Mouse (Mus musculus): Measurements from ENCODE around the gene H2-Ke6. TPM values are rescaled to one million over a fixed set of nuclear protein-coding genes. Genes with fewer than 3 reads are reported as not detected.
A peak's percentile ranks its signal among the peaks of the same experiment; 100 is the strongest.

Gene H2-Ke6
- polyA plus RNA-seq (2012; rRNA removed) = 30.6 and 32.8 TPM in 2 replicates
- 22.3 and 24.9 TPM in 2 replicates for polyA plus RNA-seq (2014; fragmentation: Nextera tagmentation; extraction: Ambion mirVana)

DNA sequence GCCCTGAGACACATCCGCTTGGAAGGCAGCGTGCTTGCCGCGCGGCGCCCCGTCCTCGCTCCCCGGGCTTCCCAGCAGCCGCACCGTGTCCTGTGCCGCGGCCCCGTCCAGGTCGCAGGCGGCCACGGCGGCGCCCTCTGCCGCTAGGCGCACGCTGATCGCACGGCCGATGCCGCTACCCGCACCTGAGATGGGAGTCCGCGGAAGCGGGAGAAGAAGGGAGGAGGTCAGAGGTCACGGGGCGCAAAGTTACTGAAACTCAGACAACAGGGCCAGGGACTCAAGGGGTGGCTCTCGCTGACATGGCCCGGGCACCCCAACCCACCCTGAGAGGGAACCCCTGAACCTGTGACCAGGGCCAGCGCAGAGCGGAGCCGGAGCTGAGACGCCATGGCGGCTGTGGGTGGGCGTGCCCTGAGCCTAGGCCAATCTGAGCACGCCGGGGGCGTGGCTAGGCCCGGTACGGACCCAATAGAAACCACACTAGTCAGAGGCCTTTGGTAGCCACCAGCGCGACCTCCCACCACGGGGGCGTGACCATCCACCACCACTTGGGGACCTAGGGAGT, at the start of gene H2-Ke6:
Gene H2-Ke6, minus strand, starts transcription at position 405 of the 568 bp plus-strand sequence.
- Histone ChIP-seq H3K27ac (peak within 1 kb of the TSS; percentile 9; the same call in 1 of the 2 replicates), H3K27me3 (ENCODE audit: control insufficient read depth, insufficient read depth, low read length) (no peaks in the 10 kb centered on the region), H3K4me3 (ENCODE audit: insufficient read depth in 1 of 2, low read depth in 2 of 2, low read length in 2 of 2) (peak within 1 kb of the TSS; percentile 68 to 81), H3K9me3 (ENCODE audit: control insufficient read depth, low read length) (no peaks in the 10 kb centered on the region), H3K36me3 (replicated peaks; ENCODE audit: control insufficient read depth, insufficient read depth, low read depth) (peaks cover 11% of the 10 kb centered on the region), H3K4me2 (ENCODE audit: low read depth) (peak within 1 kb of the TSS; percentile 70), H3K4me1 (replicated peaks; ENCODE audit: control insufficient read depth in 2 of 2, insufficient read depth in 2 of 2, low read length in 1 of 2) (peaks cover 10 to 27% of the 10 kb centered on the region in 2 experiments), H3K9ac (replicated peaks) (peak within 1 kb of the TSS; percentile 66)
- TF ChIP-seq EP300 (IDR thresholded peaks at IDR 0.05; ENCODE audit: low read depth) (no peak), CTCF (IDR thresholded peaks at IDR 0.05; ENCODE audit: low read depth) (peak; percentile 56)
- under 1% methylated on average over 48 of the region's 49 CpGs for WGBS (ENCODE audit: insufficient replicate concordance)
- DNase-seq (ENCODE audit: low read depth in 3 of 3, low spot score in 3 of 3) (peak; percentile 83 to 89 (median 87)), ATAC-seq (ENCODE audit: insufficient read depth) (peak; percentile 77)

DNA sequence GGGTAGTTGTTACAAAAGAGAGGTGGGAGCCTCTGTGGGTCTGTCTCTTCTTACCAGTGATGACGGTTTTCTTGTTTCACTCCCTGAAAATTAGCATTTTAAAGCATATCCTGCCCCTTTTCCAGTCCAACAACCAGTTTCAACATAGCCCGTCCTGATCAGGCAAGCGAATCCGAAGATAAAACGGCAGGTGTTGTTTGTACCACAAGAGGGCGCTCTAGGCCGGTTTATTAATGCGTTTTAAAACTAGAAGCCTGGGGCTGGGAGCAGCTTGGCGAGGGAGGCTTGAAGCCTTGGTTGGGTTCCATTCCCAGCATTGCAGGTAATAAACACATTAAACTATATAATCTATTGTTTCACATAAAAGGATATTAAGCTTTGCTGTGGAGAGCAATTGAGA, 49.7 kb upstream of the H2-Ke6 start:
- no peaks in the 10 kb centered on the region for H3K4me1 ChIP-seq (replicated peaks; ENCODE audit: control insufficient read depth in 2 of 2, insufficient read depth in 2 of 2, low read length in 1 of 2)
- peaks cover 17% of the 10 kb centered on the region for H3K27me3 ChIP-seq (ENCODE audit: control insufficient read depth, insufficient read depth, low read length)
- H3K9me3 ChIP-seq (ENCODE audit: control insufficient read depth, low read length) = no peaks in the 10 kb centered on the region
- no peak overlapping the region for H3K4me3 ChIP-seq (ENCODE audit: insufficient read depth in 1 of 2, low read depth in 2 of 2, low read length in 2 of 2)
- WGBS (ENCODE audit: insufficient replicate concordance) = under 1% methylated on average over 9 of the region's 9 CpGs
- H3K4me2 ChIP-seq (ENCODE audit: low read depth) = no peak overlapping the region
- no peak overlapping the region for H3K9ac ChIP-seq (replicated peaks)
- TF ChIP-seq EP300 (IDR thresholded peaks at IDR 0.05; ENCODE audit: low read depth) = no peak
- TF ChIP-seq CTCF (IDR thresholded peaks at IDR 0.05; ENCODE audit: low read depth) = peak; percentile 83
- no peak overlapping the region for H3K27ac ChIP-seq
- ATAC-seq (ENCODE audit: insufficient read depth) (no peak), DNase-seq (ENCODE audit: low read depth in 3 of 3, low spot score in 3 of 3) (peak; percentile 45 to 52 (median 47))
- H3K36me3 ChIP-seq (replicated peaks; ENCODE audit: control insufficient read depth, insufficient read depth, low read depth) = no peaks in the 10 kb centered on the region

DNA sequence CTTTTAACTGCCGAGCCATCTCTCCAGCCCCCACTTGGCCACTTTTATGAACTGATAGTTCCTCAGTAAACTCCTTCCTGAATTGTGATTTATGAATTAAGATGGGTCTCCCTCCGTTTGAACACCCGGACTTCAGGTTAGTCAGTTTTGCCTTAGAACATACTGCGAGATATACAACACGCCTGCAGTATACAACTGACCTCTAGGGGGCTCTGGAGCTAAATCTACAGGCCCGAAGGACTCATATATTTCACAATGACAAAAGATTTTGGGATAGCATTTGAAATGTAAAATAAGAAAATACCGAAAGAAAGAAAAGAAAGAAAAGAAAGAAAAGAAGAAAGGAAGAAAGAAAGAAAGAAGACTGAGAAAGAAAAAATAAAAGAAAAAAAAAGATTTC, 47.4 kb upstream of the H2-Ke6 start:
- no peaks in the 10 kb centered on the region for H3K4me1 ChIP-seq (replicated peaks; ENCODE audit: control insufficient read depth in 2 of 2, insufficient read depth in 2 of 2, low read length in 1 of 2)
- no peak for TF ChIP-seq EP300 (IDR thresholded peaks at IDR 0.05; ENCODE audit: low read depth)
- peak; percentile 68 for TF ChIP-seq CTCF (IDR thresholded peaks at IDR 0.05; ENCODE audit: low read depth)
- no peaks in the 10 kb centered on the region for H3K36me3 ChIP-seq (replicated peaks; ENCODE audit: control insufficient read depth, insufficient read depth, low read depth)
- H3K9me3 ChIP-seq (ENCODE audit: control insufficient read depth, low read length) = no peaks in the 10 kb centered on the region
- no peak overlapping the region for H3K27ac ChIP-seq
- DNase-seq (ENCODE audit: low read depth in 3 of 3, low spot score in 3 of 3) = peak; percentile 25 to 48 (median 45)
- no peak overlapping the region for H3K9ac ChIP-seq (replicated peaks)
- WGBS (ENCODE audit: insufficient replicate concordance) = 25% methylated on average over 7 of the region's 7 CpGs
- ATAC-seq (ENCODE audit: insufficient read depth) = no peak
- no peak overlapping the region for H3K4me2 ChIP-seq (ENCODE audit: low read depth)
- H3K27me3 ChIP-seq (ENCODE audit: control insufficient read depth, insufficient read depth, low read length) = peaks cover 17% of the 10 kb centered on the region
- no peak overlapping the region for H3K4me3 ChIP-seq (ENCODE audit: insufficient read depth in 1 of 2, low read depth in 2 of 2, low read length in 2 of 2)

DNA sequence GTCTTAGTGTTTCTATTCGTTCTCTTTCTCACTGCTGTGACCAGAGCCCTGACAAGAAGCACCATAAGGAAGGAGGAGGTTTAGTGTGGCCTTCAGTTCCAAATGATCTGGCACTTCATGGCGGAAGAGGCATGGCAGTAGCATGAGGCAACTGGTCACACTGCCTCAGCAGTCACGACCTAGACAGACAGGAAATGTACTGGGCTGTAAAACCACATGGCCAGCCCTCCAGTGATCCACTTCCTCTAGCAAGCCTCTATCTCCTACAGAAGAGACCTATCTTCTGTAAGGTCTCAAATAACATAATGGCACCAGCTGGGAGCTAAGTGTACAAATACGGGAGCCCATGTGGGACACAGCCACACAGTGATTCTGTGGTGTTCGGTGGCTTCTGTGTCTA, 44.2 kb upstream of the H2-Ke6 start:
- ATAC-seq (ENCODE audit: insufficient read depth) (no peak), DNase-seq (ENCODE audit: low read depth in 3 of 3, low spot score in 3 of 3) (no peak)
- Histone ChIP-seq H3K27ac (no peak overlapping the region), H3K4me1 (replicated peaks; ENCODE audit: control insufficient read depth in 2 of 2, insufficient read depth in 2 of 2, low read length in 1 of 2) (no peaks in the 10 kb centered on the region), H3K9ac (replicated peaks) (no peak overlapping the region), H3K36me3 (replicated peaks; ENCODE audit: control insufficient read depth, insufficient read depth, low read depth) (no peaks in the 10 kb centered on the region), H3K4me2 (ENCODE audit: low read depth) (no peak overlapping the region), H3K9me3 (ENCODE audit: control insufficient read depth, low read length) (no peaks in the 10 kb centered on the region), H3K27me3 (ENCODE audit: control insufficient read depth, insufficient read depth, low read length) (peaks cover 13% of the 10 kb centered on the region), H3K4me3 (ENCODE audit: insufficient read depth in 1 of 2, low read depth in 2 of 2, low read length in 2 of 2) (no peak overlapping the region)
- WGBS (ENCODE audit: insufficient replicate concordance) = 41% methylated on average over 5 of the region's 5 CpGs
- TF ChIP-seq EP300 (IDR thresholded peaks at IDR 0.05; ENCODE audit: low read depth) = no peak
- no peak for TF ChIP-seq CTCF (IDR thresholded peaks at IDR 0.05; ENCODE audit: low read depth)

DNA sequence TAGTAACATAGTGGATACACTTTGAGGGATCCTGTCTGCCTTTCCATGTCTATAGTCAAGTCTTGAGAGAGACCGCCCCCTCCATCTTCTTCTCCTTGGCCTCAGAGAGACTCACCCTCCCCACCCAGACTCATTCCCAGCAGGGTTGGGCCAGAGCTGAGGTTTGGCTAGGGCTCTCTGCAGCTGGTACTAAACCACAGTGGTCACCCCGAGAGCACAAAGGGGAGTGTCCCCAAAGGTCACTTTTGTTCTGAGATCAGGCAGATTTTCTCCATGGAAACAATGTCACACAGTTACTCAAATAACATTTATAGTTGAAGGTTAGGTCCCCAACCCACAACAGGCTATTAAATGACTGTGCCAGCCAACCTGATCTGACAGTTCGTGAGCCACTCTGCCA, 41.0 kb upstream of the H2-Ke6 start:
- no peak overlapping the region for H3K4me2 ChIP-seq (ENCODE audit: low read depth)
- ATAC-seq (ENCODE audit: insufficient read depth) = no peak
- H3K9ac ChIP-seq (replicated peaks) = no peak overlapping the region
- H3K9me3 ChIP-seq (ENCODE audit: control insufficient read depth, low read length) = no peaks in the 10 kb centered on the region
- no peak overlapping the region for H3K27ac ChIP-seq
- no peaks in the 10 kb centered on the region for H3K27me3 ChIP-seq (ENCODE audit: control insufficient read depth, insufficient read depth, low read length)
- no peak for DNase-seq (ENCODE audit: low read depth in 3 of 3, low spot score in 3 of 3)
- WGBS (ENCODE audit: insufficient replicate concordance) = 48% methylated on average over 3 of the region's 3 CpGs
- no peak overlapping the region for H3K4me3 ChIP-seq (ENCODE audit: insufficient read depth in 1 of 2, low read depth in 2 of 2, low read length in 2 of 2)
- H3K36me3 ChIP-seq (replicated peaks; ENCODE audit: control insufficient read depth, insufficient read depth, low read depth) = no peaks in the 10 kb centered on the region
- TF ChIP-seq EP300 (IDR thresholded peaks at IDR 0.05; ENCODE audit: low read depth) (no peak), CTCF (IDR thresholded peaks at IDR 0.05; ENCODE audit: low read depth) (no peak)
- H3K4me1 ChIP-seq (replicated peaks; ENCODE audit: control insufficient read depth in 2 of 2, insufficient read depth in 2 of 2, low read length in 1 of 2) = no peaks in the 10 kb centered on the region
